In genomic region chr3:8123141-8123540, GRCm38 (mm10) we compare ENCODE assay signal across 24 mouse cellular contexts.
DNase-seq lines count a peak whose midpoint lies in the region; TF ChIP-seq lines count a peak whose summit lies in the region.
"Had no signal": no experiment of that assay in that cellular context is flagged by ENCODE, and none has a peak within 500 bp of the region (broad histone marks: within the 10 kb centered on the region; RNA-seq: fewer than 3 reads in every experiment).

No protein-coding gene starts in this region.

- no peak overlapping the region for H3K9ac ChIP-seq in ES-Bruce4 (ENCODE audit: low read depth, poor library complexity, severe bottlenecking)
- H3K9ac ChIP-seq in ES-E14 (ENCODE audit: insufficient read depth, low read depth, low read length, poor library complexity, severe bottlenecking): no peak overlapping the region
- H3K9ac ChIP-seq: embryonic facial prominence, embryonic 13.5 days; embryonic facial prominence, embryonic 15.5 days; forebrain, embryonic 12.5 days had no signal

- H3K4me3 ChIP-seq in ES-Bruce4 (ENCODE audit: low read depth, low read length) (no peak overlapping the region), ES-E14 (ENCODE audit: insufficient read depth in 1 of 2, low read depth in 1 of 2, low read length in 2 of 2, poor library complexity in 1 of 2, severe bottlenecking in 1 of 2) (no peak overlapping the region)
- H3K4me3 ChIP-seq: embryonic facial prominence, embryonic 13.5 days; embryonic facial prominence, embryonic 15.5 days; erythroblast, embryonic 14.5 days; forebrain, embryonic 10.5 days; forebrain, embryonic 12.5 days had no signal

- DNase-seq in ES-E14 (ENCODE audit: low read depth, low spot score) (peak; percentile 12), NIH3T3 (ENCODE audit: low read depth) (peak; percentile 14), ZHBTc4 (ENCODE audit: low read depth, low spot score) (peak; percentile 36)
- DNase-seq in cerebellum, adult 9-11 months: no peak
- no peak for DNase-seq in urinary bladder, postnatal 4 days (ENCODE audit: low spot score in 2 of 2)
- DNase-seq in retina, embryonic 14.5 days (ENCODE audit: low spot score): no peak
- no peak for DNase-seq in T-cell, adult 2 months (ENCODE audit: low spot score)
- DNase-seq: adrenal gland, adult 8-10 months; adrenal gland, postnatal 14 days; adrenal gland, postnatal 36 days; B cell, adult 2 months; cerebellum, adult 11-12 months; cerebellum, adult 2 months; cerebellum, adult 9-10 months; cerebellum, postnatal 14 days; cerebellum, postnatal 36 days; embryo, embryonic 11 days had no signal

- H3K4me1 ChIP-seq in ES-Bruce4 (ENCODE audit: control insufficient read depth, insufficient read depth, low read length): no peaks in the 10 kb centered on the region
- peaks cover 0 to 9% of the 10 kb centered on the region in 2 experiments; a peak in 3 of 4 replicates for H3K4me1 ChIP-seq in ES-E14 (ENCODE audit: control insufficient read depth in 2 of 2, insufficient read depth in 2 of 2, low read length in 2 of 2, poor library complexity in 1 of 2)
- H3K4me1 ChIP-seq: embryonic facial prominence, embryonic 13.5 days; embryonic facial prominence, embryonic 15.5 days; forebrain, embryonic 10.5 days; forebrain, embryonic 12.5 days had no signal

- in situ Hi-C loops in ES-E14 (cut with MboI; ENCODE audit: low sequenced_read_pairs in 2 of 2, unreplicated experiment in 2 of 2): no loop called here

- H3K27me3 ChIP-seq in ES-Bruce4 (ENCODE audit: control insufficient read depth, insufficient read depth, low read length, poor library complexity, severe bottlenecking): no peaks in the 10 kb centered on the region
- H3K27me3 ChIP-seq: CH12.LX; embryonic facial prominence, embryonic 13.5 days; embryonic facial prominence, embryonic 15.5 days; forebrain, embryonic 12.5 days had no signal

- H3K27ac ChIP-seq in ES-Bruce4 (ENCODE audit: insufficient read depth, low read length): peak overlapping the region; percentile 91
- peak overlapping the region; percentile 84 for H3K27ac ChIP-seq in ES-E14 (ENCODE audit: insufficient read depth, low read depth, low read length, poor library complexity, severe bottlenecking)
- H3K27ac ChIP-seq: embryonic facial prominence, embryonic 13.5 days; embryonic facial prominence, embryonic 15.5 days; forebrain, embryonic 10.5 days; forebrain, embryonic 12.5 days had no signal

- no peak for TF ChIP-seq EP300 in ES-Bruce4 (IDR thresholded peaks at IDR 0.05; ENCODE audit: insufficient read depth, low read depth, low read length)

- no peak for TF ChIP-seq CTCF in ES-Bruce4 (IDR thresholded peaks at IDR 0.05; ENCODE audit: low read depth, low read length)

- H3K9me3 ChIP-seq in ES-Bruce4 (replicated peaks; ENCODE audit: control insufficient read depth, insufficient read depth, low read length, poor library complexity, severe bottlenecking) (no peaks in the 10 kb centered on the region), ES-E14 (ENCODE audit: control insufficient read depth, insufficient read depth, low read depth, low read length) (no peaks in the 10 kb centered on the region)
- H3K9me3 ChIP-seq: embryonic facial prominence, embryonic 13.5 days; embryonic facial prominence, embryonic 15.5 days; forebrain, embryonic 10.5 days; forebrain, embryonic 12.5 days had no signal

- TF ChIP-seq POLR2A in ES-Bruce4 (IDR thresholded peaks at IDR 0.05; ENCODE audit: insufficient read depth, low read length): no peak

- H3K36me3 ChIP-seq in ES-Bruce4 (ENCODE audit: control insufficient read depth, insufficient read depth, low read length, poor library complexity, severe bottlenecking): no peaks in the 10 kb centered on the region
- no peaks in the 10 kb centered on the region for H3K36me3 ChIP-seq in ES-E14 (ENCODE audit: control insufficient read depth, insufficient read depth, low read length, poor library complexity, severe bottlenecking)
- H3K36me3 ChIP-seq: embryonic facial prominence, embryonic 13.5 days; embryonic facial prominence, embryonic 15.5 days; forebrain, embryonic 10.5 days; forebrain, embryonic 12.5 days had no signal

TF ChIP-seq in ES-E14, 5 proteins besides CTCF, POLR2A, EP300 and RAD21:
- no peak for TF ChIP-seq MAFK (IDR thresholded peaks at IDR 0.05; ENCODE audit: insufficient read depth, low read depth, low read length)
- no peak for TF ChIP-seq ZNF384 (IDR thresholded peaks at IDR 0.05; ENCODE audit: low read depth, low read length)
- TF ChIP-seq ZC3H11A (IDR thresholded peaks at IDR 0.05; ENCODE audit: borderline replicate concordance, low read depth, low read length): no peak
- no peak for TF ChIP-seq HCFC1 (IDR thresholded peaks at IDR 0.05; ENCODE audit: borderline replicate concordance, insufficient read depth, low read length)
- TF ChIP-seq CHD2 (IDR thresholded peaks at IDR 0.05; ENCODE audit: low read depth, low read length): no peak

Comparison
In these comparisons a context has a peak if more than half of its experiments do, and no peak if none do; other contexts are left out.
1. DNase-seq: peak in ES-E14 (single experiment), NIH3T3 (single experiment) and ZHBTc4 (single experiment); none in cerebellum, adult 9-11 months (single experiment), urinary bladder, postnatal 4 days (0 of 2), retina, embryonic 14.5 days (single experiment) and T-cell, adult 2 months (single experiment).